Mouse (Mus musculus) adrenal gland, postnatal 4 days (tissue): ENCODE measurements at regions not wholly inside any gene's neighbourhood (a gene's known extent, or its start where the extent isn't known, plus 50 kb on each side); places are given as distances from the start of the nearest gene placed in this dataset.

Experiments used
- DNase-seq, 2 experiments: peaks; one replicate each; pipeline ENCODE4 v3.0.0; 2021 to 2022; ENCODE audit warnings: low spot score in 2 of 2, mixed read lengths in 2 of 2

- no peak for DNase-seq
Observed at GRCm38 (mm10) chr3:148446845-148447244, 543.5 kb downstream of the Adgrl2 start.

GRCm38 (mm10) chr3:148443012-148443411, 547.3 kb downstream of the Adgrl2 start:
- DNase-seq: no peak

GRCm38 (mm10) chr3:148434033-148434432, 556.3 kb downstream of the Adgrl2 start:
- DNase-seq: no peak

- DNase-seq: no peak
Observed at GRCm38 (mm10) chr3:148429012-148429865, 561.1 kb downstream of the Adgrl2 start.

- no peak for DNase-seq
Observed at GRCm38 (mm10) chr3:148424089-148424488, 566.3 kb downstream of the Adgrl2 start.

- DNase-seq: no peak
Observed at GRCm38 (mm10) chr3:148423383-148423782, 567.0 kb downstream of the Adgrl2 start.

GRCm38 (mm10) chr3:148422720-148423119, 567.6 kb downstream of the Adgrl2 start:
- DNase-seq: no peak

- no peak for DNase-seq
Observed at GRCm38 (mm10) chr3:148422205-148422604, 568.1 kb downstream of the Adgrl2 start.

- DNase-seq: no peak
Observed at GRCm38 (mm10) chr3:148420303-148420702, 570.1 kb downstream of the Adgrl2 start.

GRCm38 (mm10) chr3:148419462-148420074, 570.8 kb downstream of the Adgrl2 start:
- DNase-seq: no peak

- DNase-seq: no peak
Observed at GRCm38 (mm10) chr3:148418067-148418466, 572.3 kb downstream of the Adgrl2 start.

- no peak for DNase-seq
Observed at GRCm38 (mm10) chr3:148415443-148415842, 574.9 kb downstream of the Adgrl2 start.

GRCm38 (mm10) chr3:148413027-148413426, 577.3 kb downstream of the Adgrl2 start:
- DNase-seq: no peak

- no peak for DNase-seq
Observed at GRCm38 (mm10) chr3:148412191-148412590, 578.2 kb downstream of the Adgrl2 start.

- no peak for DNase-seq
Observed at GRCm38 (mm10) chr3:148398349-148398748, 592.0 kb downstream of the Adgrl2 start.

- DNase-seq: no peak
Observed at GRCm38 (mm10) chr3:148387550-148387949, 602.8 kb downstream of the Adgrl2 start.

GRCm38 (mm10) chr3:148385712-148386111, 604.6 kb downstream of the Adgrl2 start:
- no peak for DNase-seq

GRCm38 (mm10) chr3:148381057-148381456, 609.3 kb downstream of the Adgrl2 start:
- DNase-seq: no peak

- DNase-seq: no peak
Observed at GRCm38 (mm10) chr3:148363331-148363730, 627.0 kb downstream of the Adgrl2 start.

- DNase-seq: no peak
Observed at GRCm38 (mm10) chr3:148362453-148362864, 627.9 kb downstream of the Adgrl2 start.

GRCm38 (mm10) chr3:148343633-148344361, 646.6 kb downstream of the Adgrl2 start:
- DNase-seq: no peak

GRCm38 (mm10) chr3:148343256-148343632, 647.1 kb downstream of the Adgrl2 start:
- DNase-seq: no peak
